Mouse (Mus musculus): ENCODE data around the gene Zfp760. TPM values are rescaled to one million over a fixed set of nuclear protein-coding genes. Genes with fewer than 3 reads are reported as not detected.

The Zfp760 gene
- polyA plus RNA-seq, 1 experiment from 2014 or later: 25.1 TPM

Other genes with a start within 250 kb of the Zfp760 start
- 9.6 TPM in 2 replicates for gene Zfp53, start 218.7 kb upstream of the Zfp760 start, polyA plus RNA-seq (2014; fragmentation: Nextera tagmentation; extraction: Ambion mirVana)
- 1.2 and 1.3 TPM in 2 replicates for gene Zfp52, start 172.2 kb upstream of the Zfp760 start, polyA plus RNA-seq (2014; fragmentation: Nextera tagmentation; extraction: Ambion mirVana)
- 16.3 and 18.6 TPM in 2 replicates for gene Zfp948, start 140.7 kb upstream of the Zfp760 start, polyA plus RNA-seq (2014; fragmentation: Nextera tagmentation; extraction: Ambion mirVana)
- gene Zfp983, start 57.1 kb upstream of the Zfp760 start, polyA plus RNA-seq (2014; fragmentation: Nextera tagmentation; extraction: Ambion mirVana): 5.4 and 7.2 TPM in 2 replicates
- gene Gm10226, start 15.9 kb upstream of the Zfp760 start, polyA plus RNA-seq (2014; fragmentation: Nextera tagmentation; extraction: Ambion mirVana): 8.1 and 12.5 TPM in 2 replicates
- 8.3 and 8.7 TPM in 2 replicates for gene Zfp229, start 23.1 kb downstream of the Zfp760 start, polyA plus RNA-seq (2014; fragmentation: Nextera tagmentation; extraction: Ambion mirVana)
- 8.6 and 8.7 TPM in 2 replicates for gene Zfp820, start 138.0 kb downstream of the Zfp760 start, polyA plus RNA-seq (2014; fragmentation: Nextera tagmentation; extraction: Ambion mirVana)
- 9.0 and 9.5 TPM in 2 replicates for gene Zfp995, start 202.2 kb downstream of the Zfp760 start, polyA plus RNA-seq (2014; fragmentation: Nextera tagmentation; extraction: Ambion mirVana)